Mouse (Mus musculus) stomach, embryonic 16.5 days (tissue): Measurements from ENCODE around the gene Acoxl. TPM values are rescaled to one million over a fixed set of nuclear protein-coding genes. Genes with fewer than 3 reads are reported as not detected.
"Not testable (repeated sequence)": the region's sequence is repeated elsewhere in the genome, so short reads cannot be mapped to it uniquely, and the experiment has no call there.

ENCODE experiments used
- ATAC-seq: fragments of 200-750 bp; cut with Nextera tagmentation; 2 replicates; pipeline ENCODE4 v1.8.0; 2017; ENCODE audit warnings: moderate number of reproducible peaks, moderate TSS enrichment; ENCODE audit not compliant: insufficient read depth, low FRiP score
- H3K27ac ChIP-seq: fragments of 300-500 bp; sonication (generic); 2 replicates; pipeline ENCODE4 v1.5.1; 2014; ENCODE audit warnings: low read length
- H3K27me3 ChIP-seq: fragments of 300-500 bp; sonication (generic); 2 replicates; pipeline ENCODE4 v1.6.1; 2014; ENCODE audit warnings: low read length, control low read depth, mixed read lengths; ENCODE audit not compliant: control insufficient read depth, insufficient read depth
- H3K36me3 ChIP-seq: fragments of 300-500 bp; sonication (generic); 2 replicates; pipeline ENCODE4 v1.6.1; 2014; ENCODE audit warnings: low read length; ENCODE audit not compliant: control insufficient read depth, insufficient read depth
- H3K4me1 ChIP-seq: fragments of 300-500 bp; sonication (generic); 2 replicates; pipeline ENCODE4 v1.6.1; 2014; ENCODE audit warnings: low read length, control low read depth, mixed read lengths; ENCODE audit not compliant: control insufficient read depth, insufficient read depth
- H3K4me2 ChIP-seq: fragments of 300-500 bp; sonication (generic); 2 replicates; pipeline ENCODE4 v1.6.1; 2014; ENCODE audit warnings: low read depth, low read length, mixed read lengths
- H3K4me3 ChIP-seq: fragments of 300-500 bp; sonication (generic); replicated peaks from 2 replicates; pipeline ENCODE4 v1.5.1; 2014; ENCODE audit warnings: mild to moderate bottlenecking, low read length
- H3K9ac ChIP-seq: fragments of 300-500 bp; sonication (generic); 2 replicates; pipeline ENCODE4 v1.6.1; 2014; ENCODE audit warnings: low read length
- H3K9me3 ChIP-seq: fragments of 300-500 bp; sonication (generic); replicated peaks from 2 replicates; pipeline ENCODE4 v1.6.1; 2016; ENCODE audit warnings: low read length, control low read depth; ENCODE audit not compliant: control insufficient read depth
- WGBS: fragments of 180-500 bp; shearing (Covaris S2); extraction: QIAGEN DNeasy Blood & Tissue Kit; methylation state at CpG from one replicate; pipeline ENCODE4 v1.1.7; 2014; 5-methylcytosine and 5-hydroxymethylcytosine counted together
- polyA plus RNA-seq: library from polyadenylated mRNA; unstranded; fragments of >200 nt; fragmentation: Nextera tagmentation; extraction: Ambion mirVana; gene quantifications from 2 replicates; pipeline ENCODE4 v1.2.1, GENCODE M21; 2015

The Acoxl gene
- polyA plus RNA-seq, 1 experiment from 2014 or later = 0.04 TPM

GRCm38 (mm10) chr2:128094602-128095001 is 255.9 kb downstream of the Acoxl start:
- Histone ChIP-seq H3K9me3 (no peaks in the 10 kb centered on the region), H3K4me2 (no peak overlapping the region), H3K27me3 (no peaks in the 10 kb centered on the region), H3K9ac (no peak overlapping the region), H3K4me3 (no peak overlapping the region), H3K36me3 (no peaks in the 10 kb centered on the region), H3K27ac (no peak overlapping the region), H3K4me1 (no peaks in the 10 kb centered on the region)
- ATAC-seq = no peak
- WGBS = 50% methylated on average over 2 of the region's 2 CpGs

- Histone ChIP-seq H3K9ac (no peak overlapping the region), H3K4me2 (no peak overlapping the region), H3K27me3 (no peaks in the 10 kb centered on the region), H3K36me3 (no peaks in the 10 kb centered on the region), H3K4me1 (no peaks in the 10 kb centered on the region), H3K9me3 (no peaks in the 10 kb centered on the region), H3K4me3 (no peak overlapping the region), H3K27ac (no peak overlapping the region)
- 23% methylated on average over 1 of the region's 1 CpGs for WGBS
- ATAC-seq = no peak
Measured at GRCm38 (mm10) chr2:128095270-128095669, 256.6 kb downstream of the Acoxl start.

GRCm38 (mm10) chr2:128096070-128096469 is 257.4 kb downstream of the Acoxl start:
- Histone ChIP-seq H3K27ac (no peak overlapping the region), H3K4me2 (no peak overlapping the region), H3K36me3 (no peaks in the 10 kb centered on the region), H3K4me1 (no peaks in the 10 kb centered on the region), H3K9ac (no peak overlapping the region), H3K4me3 (no peak overlapping the region), H3K27me3 (no peaks in the 10 kb centered on the region), H3K9me3 (no peaks in the 10 kb centered on the region)
- WGBS = 83% methylated on average over 1 of the region's 1 CpGs
- no peak for ATAC-seq

GRCm38 (mm10) chr2:128098118-128098517 is 259.4 kb downstream of the Acoxl start:
- H3K4me1 ChIP-seq, H3K36me3 ChIP-seq, H3K27me3 ChIP-seq, H3K4me3 ChIP-seq, H3K4me2 ChIP-seq, H3K9ac ChIP-seq, ATAC-seq, H3K9me3 ChIP-seq, H3K27ac ChIP-seq: not testable (repeated sequence)
- 84% methylated on average over 4 of the region's 5 CpGs for WGBS

GRCm38 (mm10) chr2:128102086-128102485 is 263.4 kb downstream of the Acoxl start:
- Histone ChIP-seq H3K36me3 (no peaks in the 10 kb centered on the region), H3K4me1 (no peaks in the 10 kb centered on the region), H3K9me3 (no peaks in the 10 kb centered on the region), H3K27ac (no peak overlapping the region), H3K4me2 (no peak overlapping the region), H3K4me3 (no peak overlapping the region), H3K9ac (no peak overlapping the region), H3K27me3 (no peaks in the 10 kb centered on the region)
- 87% methylated on average over 9 of the region's 9 CpGs for WGBS
- ATAC-seq = no peak

GRCm38 (mm10) chr2:128104815-128105214 is 266.1 kb downstream of the Acoxl start:
- no peak overlapping the region for H3K4me3 ChIP-seq
- no peak for ATAC-seq
- no peak overlapping the region for H3K9ac ChIP-seq
- WGBS = 68% methylated on average over 5 of the region's 5 CpGs
- H3K27me3 ChIP-seq = no peaks in the 10 kb centered on the region
- H3K36me3 ChIP-seq = no peaks in the 10 kb centered on the region
- no peaks in the 10 kb centered on the region for H3K4me1 ChIP-seq
- H3K9me3 ChIP-seq = no peaks in the 10 kb centered on the region
- H3K4me2 ChIP-seq = no peak overlapping the region
- no peak overlapping the region for H3K27ac ChIP-seq

DNA sequence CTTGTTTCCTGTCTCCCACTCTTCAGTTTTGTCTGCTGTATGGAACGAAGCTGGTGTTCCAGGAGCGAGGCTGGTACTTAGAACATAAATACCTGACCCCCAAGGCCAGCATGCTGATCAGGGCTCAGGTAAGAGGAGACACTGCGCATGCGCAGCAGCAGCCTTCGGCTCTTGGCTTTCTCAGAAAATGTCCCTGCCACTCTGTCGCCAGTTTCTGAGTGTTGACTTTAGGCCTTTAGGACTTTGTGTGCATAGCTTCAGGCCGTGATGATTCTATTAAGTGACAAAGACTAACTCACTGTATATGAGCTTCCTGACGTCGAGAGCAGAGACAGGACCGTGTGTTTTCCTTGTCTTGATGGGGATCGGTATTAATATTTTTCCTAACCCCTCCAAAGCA is 267.0 kb downstream of the Acoxl start:
- Histone ChIP-seq H3K9me3 (no peaks in the 10 kb centered on the region), H3K27ac (no peak overlapping the region), H3K4me1 (no peaks in the 10 kb centered on the region), H3K27me3 (no peaks in the 10 kb centered on the region), H3K4me3 (no peak overlapping the region), H3K36me3 (no peaks in the 10 kb centered on the region), H3K4me2 (no peak overlapping the region), H3K9ac (no peak overlapping the region)
- WGBS = 71% methylated on average over 11 of the region's 11 CpGs
- ATAC-seq = no peak

DNA sequence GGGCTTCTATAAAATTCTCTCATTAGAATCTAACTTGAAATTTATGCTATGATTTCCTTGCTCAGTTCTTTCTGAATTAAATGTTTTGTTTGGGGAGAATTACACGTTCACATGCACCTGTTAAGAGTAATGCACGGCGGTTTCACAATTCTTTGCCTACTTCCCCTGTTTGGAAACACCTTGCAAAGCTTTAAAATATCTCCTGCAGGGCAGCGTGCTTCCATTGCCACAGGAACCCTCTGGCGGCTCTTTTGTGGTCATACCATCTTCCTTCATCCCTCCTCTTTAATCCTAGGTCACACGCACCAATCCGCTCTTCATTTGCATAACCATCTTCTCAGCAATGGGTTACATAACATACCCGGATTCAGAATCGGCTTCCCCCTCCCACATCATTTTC is 272.9 kb downstream of the Acoxl start:
- Histone ChIP-seq H3K27me3 (no peaks in the 10 kb centered on the region), H3K4me2 (no peak overlapping the region), H3K9me3 (no peaks in the 10 kb centered on the region), H3K27ac (no peak overlapping the region), H3K9ac (no peak overlapping the region), H3K4me3 (no peak overlapping the region), H3K4me1 (no peaks in the 10 kb centered on the region), H3K36me3 (no peaks in the 10 kb centered on the region)
- ATAC-seq = no peak
- 71% methylated on average over 9 of the region's 9 CpGs for WGBS

DNA sequence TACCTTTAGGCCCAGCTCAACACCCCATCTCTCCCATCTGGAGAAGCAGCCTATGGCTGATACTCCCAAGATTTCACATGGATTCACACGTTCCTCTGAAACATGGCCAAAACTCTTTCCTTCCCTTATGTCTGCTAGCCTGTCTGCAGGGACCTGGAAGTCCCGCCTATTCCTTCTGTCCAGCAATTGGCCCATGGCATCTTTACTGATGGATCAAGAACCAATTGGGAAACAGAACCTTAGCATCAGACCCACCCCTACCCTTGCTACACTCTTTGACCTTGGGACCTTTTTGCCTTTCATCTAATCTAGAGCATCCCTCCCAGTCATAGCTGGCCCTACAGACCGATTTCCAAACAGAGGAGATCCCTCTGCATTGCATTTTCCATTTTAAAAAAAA is 275.9 kb downstream of the Acoxl start:
- 77% methylated on average over 3 of the region's 3 CpGs for WGBS
- ATAC-seq = no peak

GRCm38 (mm10) chr2:128115579-128115978 is 276.9 kb downstream of the Acoxl start:
- no peaks in the 10 kb centered on the region for H3K4me1 ChIP-seq
- no peak overlapping the region for H3K4me2 ChIP-seq
- H3K27ac ChIP-seq = no peak overlapping the region
- H3K27me3 ChIP-seq = no peaks in the 10 kb centered on the region
- WGBS = 41% methylated on average over 4 of the region's 4 CpGs
- H3K9ac ChIP-seq = no peak overlapping the region
- no peaks in the 10 kb centered on the region for H3K9me3 ChIP-seq
- H3K4me3 ChIP-seq = no peak overlapping the region
- no peaks in the 10 kb centered on the region for H3K36me3 ChIP-seq
- no peak for ATAC-seq

More for the DNA sequence above, 275.9 kb downstream of the Acoxl start:
- Histone ChIP-seq H3K27ac (no peak overlapping the region), H3K36me3 (no peaks in the 10 kb centered on the region), H3K4me2 (no peak overlapping the region), H3K9me3 (no peaks in the 10 kb centered on the region), H3K27me3 (no peaks in the 10 kb centered on the region), H3K4me3 (no peak overlapping the region), H3K4me1 (no peaks in the 10 kb centered on the region), H3K9ac (no peak overlapping the region)
